Mouse (Mus musculus): Measurements from ENCODE around the gene Snx19.
A peak's percentile ranks its signal among the peaks of the same experiment; 100 is the strongest.

The Snx19 gene

GRCm38 (mm10) chr9:30426882-30427632 is at the start of gene Snx19:
Gene Snx19 (plus strand): TSS chr9:30427108.
- DNase-seq (ENCODE audit: low spot score in 2 of 2): peak; percentile 92 to 96

GRCm38 (mm10) chr9:30400771-30401170 is 26.1 kb upstream of the Snx19 start:
- DNase-seq (ENCODE audit: low spot score in 2 of 2): no peak

GRCm38 (mm10) chr9:30422940-30423339 is 4.0 kb upstream of the Snx19 start:
- peak; percentile 55 to 77 for DNase-seq (ENCODE audit: low spot score in 2 of 2)

GRCm38 (mm10) chr9:30425178-30425577 is 1.7 kb upstream of the Snx19 start:
- DNase-seq (ENCODE audit: low spot score in 2 of 2): no peak

- no peak for DNase-seq (ENCODE audit: low spot score in 2 of 2)
These were observed 1.3 kb downstream of the Snx19 start for GRCm38 (mm10) chr9:30428231-30428630.

GRCm38 (mm10) chr9:30430447-30430846 is 3.5 kb downstream of the Snx19 start:
- DNase-seq (ENCODE audit: low spot score in 2 of 2): no peak

DNA sequence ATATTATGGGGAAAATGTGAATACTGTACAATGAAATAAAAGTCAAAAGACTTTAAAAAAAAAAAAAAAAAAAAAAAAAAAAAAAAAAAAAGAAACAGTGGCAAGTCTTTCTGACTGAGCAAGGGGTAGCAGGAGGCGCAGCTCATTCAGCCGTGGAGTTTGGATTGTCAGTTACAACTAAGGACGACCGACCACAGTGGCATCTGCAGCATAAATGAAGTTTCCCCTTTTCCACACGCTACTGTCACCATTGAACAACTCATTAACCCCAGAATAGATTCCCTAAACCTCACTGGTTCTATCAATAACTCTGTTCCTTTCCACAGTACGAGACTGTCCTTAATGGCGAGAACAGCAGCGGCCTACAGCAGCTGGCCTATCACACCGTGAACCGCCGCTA is 5.0 kb downstream of the Snx19 start:
- no peak for DNase-seq (ENCODE audit: low spot score in 2 of 2)

GRCm38 (mm10) chr9:30433914-30434313 is 7.0 kb downstream of the Snx19 start:
- no peak for DNase-seq (ENCODE audit: low spot score in 2 of 2)

- DNase-seq (ENCODE audit: low spot score in 2 of 2): no peak
These were observed 9.1 kb downstream of the Snx19 start for GRCm38 (mm10) chr9:30435902-30436585.

DNA sequence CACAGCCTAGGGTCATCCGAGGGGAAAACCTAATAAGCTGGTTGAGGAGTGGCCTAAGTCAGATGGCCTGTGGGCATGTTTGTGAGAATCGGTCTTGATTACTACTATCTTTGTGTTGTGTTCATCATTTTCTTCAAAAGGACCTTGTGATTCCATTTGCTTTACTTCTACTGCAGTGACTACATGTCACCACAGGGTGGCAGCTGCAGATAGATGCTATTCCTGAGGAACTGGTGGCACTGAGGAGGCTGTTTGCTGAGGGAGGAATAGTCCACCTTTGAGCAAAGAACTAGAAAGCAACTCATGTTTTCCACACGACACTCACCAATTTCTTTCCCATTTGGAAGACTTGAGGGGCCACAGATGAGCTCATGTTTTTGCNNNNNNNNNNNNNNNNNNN is 11.6 kb downstream of the Snx19 start:
- DNase-seq (ENCODE audit: low spot score in 2 of 2): peak; percentile 67 to 71

DNA sequence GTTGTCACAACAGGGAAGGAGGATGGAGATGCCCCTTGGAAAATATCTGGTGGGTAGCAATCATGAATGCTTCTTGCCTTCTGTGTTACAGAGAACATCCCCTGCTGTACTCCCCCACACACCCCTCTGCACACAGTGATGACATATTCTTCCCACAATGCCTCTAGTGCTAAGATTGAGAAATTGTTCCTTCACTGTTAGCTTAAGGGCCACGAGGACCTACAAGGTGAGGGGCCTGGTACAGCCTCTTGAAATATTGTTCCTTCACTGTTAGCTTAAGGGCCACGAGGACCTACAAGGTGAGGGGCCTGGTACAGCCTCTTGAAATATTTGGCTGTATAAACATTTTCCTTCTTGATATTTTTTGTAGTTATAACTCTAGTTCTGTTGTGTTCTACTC is 14.9 kb downstream of the Snx19 start:
- DNase-seq (ENCODE audit: low spot score in 2 of 2): no peak

GRCm38 (mm10) chr9:30445232-30446085 is 18.6 kb downstream of the Snx19 start:
- DNase-seq (ENCODE audit: low spot score in 2 of 2): no peak

DNA sequence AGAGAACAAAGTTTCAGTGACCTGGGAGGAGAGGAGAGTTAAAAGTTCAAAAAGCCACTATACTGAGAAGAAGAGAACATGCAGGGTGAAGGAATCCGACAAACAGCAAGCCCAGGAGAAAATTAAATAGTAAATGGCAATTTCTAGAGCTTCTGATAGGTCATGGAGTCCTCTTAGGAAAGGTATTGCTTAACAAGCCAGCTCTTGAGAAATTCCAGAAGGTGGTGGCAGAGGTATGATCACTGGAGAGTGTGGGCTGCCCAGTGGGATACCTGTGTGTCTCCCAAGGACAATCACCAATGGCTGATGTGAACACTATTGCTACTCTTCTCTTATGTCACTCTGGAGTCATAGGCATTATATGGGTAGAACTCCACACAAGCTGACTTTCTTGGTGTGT is 19.2 kb downstream of the Snx19 start:
- no peak for DNase-seq (ENCODE audit: low spot score in 2 of 2)

DNA sequence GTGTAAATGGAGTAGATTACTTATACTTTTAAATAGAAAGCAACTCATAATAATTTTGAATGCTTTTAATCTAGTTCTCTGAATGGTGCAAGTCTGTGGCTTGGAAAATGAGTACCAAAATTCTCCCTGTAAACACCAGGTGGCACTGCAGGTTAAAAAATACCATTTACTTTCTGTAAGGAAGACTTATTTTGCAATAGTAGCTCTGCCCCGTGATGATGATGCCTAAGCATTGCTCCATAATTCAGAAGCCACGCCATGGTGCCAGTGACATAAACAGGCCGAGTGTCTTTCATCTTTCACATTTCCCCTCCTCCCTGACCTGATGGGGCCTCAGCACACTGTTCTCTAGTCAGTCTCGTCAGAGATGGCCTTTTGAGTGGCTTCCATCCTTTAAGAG is 21.6 kb downstream of the Snx19 start:
- DNase-seq (ENCODE audit: low spot score in 2 of 2): peak; percentile 39 to 49

DNA sequence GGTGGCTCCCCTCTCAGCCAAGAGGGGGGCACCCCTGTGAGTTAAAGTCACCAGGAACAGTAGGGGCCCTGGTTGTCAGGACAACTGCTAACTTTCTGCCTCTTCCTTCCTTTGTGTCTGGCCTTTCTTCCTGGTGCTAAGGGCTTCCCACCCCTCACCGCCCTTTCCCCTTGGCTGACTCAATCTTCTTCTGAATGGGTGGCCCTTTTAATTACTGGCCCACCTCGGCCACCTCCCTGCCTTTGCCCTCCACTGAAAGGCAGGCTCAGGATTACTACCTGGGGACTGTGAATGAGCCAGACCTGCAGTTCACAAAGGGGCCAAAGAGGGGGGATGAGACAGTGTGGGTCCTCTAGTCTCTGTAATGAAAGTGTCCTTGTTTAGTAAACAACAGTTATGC is 23.0 kb downstream of the Snx19 start:
- no peak for DNase-seq (ENCODE audit: low spot score in 2 of 2)

DNA sequence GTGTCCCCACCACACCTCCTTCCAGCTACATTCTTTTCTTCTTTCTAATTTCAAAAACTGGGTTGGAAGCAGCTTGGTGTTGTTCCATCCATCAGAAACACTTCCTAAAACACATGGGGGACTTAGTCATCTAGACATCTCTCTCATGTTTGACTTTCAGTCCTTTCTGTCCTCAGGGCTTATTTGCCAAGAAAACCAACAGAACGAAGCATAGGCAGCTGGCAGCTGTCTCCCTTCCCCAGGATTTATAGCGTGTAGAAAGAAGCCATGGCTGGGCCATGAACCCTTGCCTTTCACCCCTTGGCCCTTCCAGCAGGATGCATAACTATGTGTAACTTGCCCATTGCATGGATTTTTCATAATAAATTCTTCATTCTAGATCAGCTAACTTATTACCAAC is 23.9 kb downstream of the Snx19 start:
- DNase-seq (ENCODE audit: low spot score in 2 of 2): no peak

DNA sequence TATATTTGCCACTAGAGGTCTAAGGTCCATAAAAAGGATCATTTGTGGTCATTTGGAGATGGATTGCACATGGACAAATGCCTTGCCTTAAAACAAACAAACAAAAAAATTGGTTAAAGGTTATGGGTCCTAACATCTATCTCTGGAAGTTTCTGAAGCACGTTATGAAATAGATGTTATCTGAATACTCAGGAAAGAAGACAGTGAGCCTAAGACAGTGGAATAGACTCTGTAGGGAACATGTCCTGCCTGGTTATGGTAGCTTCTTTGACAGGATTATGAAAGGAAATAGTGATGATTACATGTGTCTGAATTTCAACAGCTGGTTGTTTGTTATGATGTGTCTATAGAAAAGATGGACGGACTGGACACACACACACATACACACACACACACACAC is 27.6 kb downstream of the Snx19 start:
- DNase-seq (ENCODE audit: low spot score in 2 of 2): no peak

DNA sequence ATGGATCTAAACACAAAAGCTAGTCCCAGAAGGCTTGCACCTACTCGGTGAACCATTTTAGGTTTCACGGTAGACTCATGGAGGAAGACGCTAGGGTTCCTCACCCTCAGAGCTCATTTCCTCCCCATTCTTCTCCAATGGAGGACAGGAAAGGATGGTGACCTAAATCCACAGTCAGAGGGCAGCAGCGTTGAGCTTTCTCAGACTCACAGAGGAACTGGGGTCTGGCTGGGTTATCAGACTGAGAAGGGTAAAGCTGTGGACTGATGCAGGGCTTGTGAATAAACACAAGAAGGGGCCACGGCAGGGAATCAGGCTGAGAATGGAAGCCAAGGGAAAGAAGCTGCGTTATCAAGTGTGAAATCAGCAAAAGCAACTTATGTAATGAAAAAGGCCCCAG is 29.3 kb downstream of the Snx19 start:
- no peak for DNase-seq (ENCODE audit: low spot score in 2 of 2)

GRCm38 (mm10) chr9:30460501-30460900 is 33.6 kb downstream of the Snx19 start:
- no peak for DNase-seq (ENCODE audit: low spot score in 2 of 2)

- no peak for DNase-seq (ENCODE audit: low spot score in 2 of 2)
These were observed 37.8 kb downstream of the Snx19 start for GRCm38 (mm10) chr9:30464661-30465060.

DNA sequence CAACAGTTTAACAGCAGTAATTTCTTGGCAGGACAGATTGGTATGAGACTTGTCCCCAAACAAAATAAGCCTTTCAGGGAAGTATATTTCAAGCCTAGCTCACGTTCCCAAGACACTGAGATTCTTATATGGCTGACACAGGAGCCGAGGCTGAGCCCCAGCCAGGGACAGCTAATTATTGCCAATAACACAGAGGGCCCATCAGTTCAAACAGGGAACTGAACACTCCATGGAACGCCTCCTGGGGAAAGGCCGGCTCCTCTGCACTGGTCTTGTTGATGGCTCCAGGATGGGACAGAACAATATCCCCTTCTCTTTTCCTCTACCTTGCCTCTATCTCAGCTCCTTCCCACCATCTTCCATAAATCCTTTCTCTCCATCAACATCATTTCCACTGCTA is 53.1 kb downstream of the Snx19 start:
- DNase-seq (ENCODE audit: low spot score in 2 of 2): no peak

GRCm38 (mm10) chr9:30480464-30480863 is 53.6 kb downstream of the Snx19 start:
- peak; percentile 94 to 96 for DNase-seq (ENCODE audit: low spot score in 2 of 2)

Data from right cerebral cortex, postnatal 10 days (tissue).